Mouse (Mus musculus) myocyte (in vitro differentiated cells): ENCODE results near the gene Hoxd10. TPM values are rescaled to one million over a fixed set of nuclear protein-coding genes. Genes with fewer than 3 reads are reported as not detected.

ENCODE experiments used
- H3K27me3 ChIP-seq: one replicate; pipeline ENCODE4 v1.6.1; 2011; ENCODE audit not compliant: control insufficient read depth, insufficient read depth, insufficient read length
- H3K36me3 ChIP-seq: one replicate; pipeline ENCODE4 v1.6.1; 2011; ENCODE audit not compliant: control insufficient read depth, insufficient read depth
- H3K4me2 ChIP-seq: one replicate; pipeline ENCODE4 v1.6.1; 2011; ENCODE audit warnings: low read depth, control low read depth
- H3K4me3 ChIP-seq: one replicate; pipeline ENCODE4 v1.5.1; 2011; ENCODE audit warnings: mild to moderate bottlenecking, control low read depth, moderate library complexity
- H3K79me2 ChIP-seq: one replicate; pipeline ENCODE4 v1.6.1; 2011; ENCODE audit not compliant: control insufficient read depth, insufficient read depth
- H3ac ChIP-seq: one replicate; pipeline ENCODE4 v1.6.1; 2011; ENCODE audit not compliant: control insufficient read depth, insufficient read length
- CEBPB ChIP-seq: IDR thresholded peaks from 2 replicates; pipeline ENCODE4 v1.6.1; 2011; ENCODE audit warnings: mild to moderate bottlenecking, moderate library complexity; ENCODE audit not compliant: poor library complexity, insufficient read depth, severe bottlenecking
- E2F4 ChIP-seq: IDR thresholded peaks from one replicate; pipeline ENCODE4 v1.6.1; 2011; ENCODE audit warnings: mild to moderate bottlenecking, control low read depth, moderate library complexity; ENCODE audit not compliant: insufficient read depth
- MAX ChIP-seq: IDR thresholded peaks from one replicate; pipeline ENCODE4 v1.6.1; 2011; ENCODE audit warnings: low read depth, mild to moderate bottlenecking, control low read depth
- MYOD1 ChIP-seq, 3 experiments: IDR thresholded peaks; one replicate each; pipeline ENCODE4 v1.6.1; 2011; ENCODE audit warnings: control low read depth in 2 of 3, low read depth in 2 of 3, mild to moderate bottlenecking in 2 of 3, moderate library complexity in 1 of 3; ENCODE audit not compliant: insufficient read length in 2 of 3, control insufficient read depth in 1 of 3
- MYOG ChIP-seq, 3 experiments: IDR thresholded peaks; one replicate each; pipeline ENCODE4 v1.6.1; 2011; ENCODE audit warnings: control low read depth in 2 of 3, low read depth in 2 of 3, mild to moderate bottlenecking in 2 of 3; ENCODE audit not compliant: insufficient read length in 2 of 3, control insufficient read depth in 1 of 3, insufficient read depth in 1 of 3
- POLR2A ChIP-seq: IDR thresholded peaks from one replicate; pipeline ENCODE4 v1.6.1; 2011; ENCODE audit warnings: low read depth, mild to moderate bottlenecking, control low read depth, moderate library complexity; ENCODE audit not compliant: insufficient read length
- POLR2AphosphoS2 ChIP-seq: IDR thresholded peaks from one replicate; pipeline ENCODE4 v1.6.1; 2011; ENCODE audit warnings: low read depth, control low read depth; ENCODE audit not compliant: insufficient read length
- REST ChIP-seq: IDR thresholded peaks from one replicate; pipeline ENCODE4 v1.6.1; 2011; ENCODE audit warnings: mild to moderate bottlenecking, control low read depth, moderate library complexity; ENCODE audit not compliant: insufficient read depth, insufficient read length
- SRF ChIP-seq: IDR thresholded peaks from one replicate; pipeline ENCODE4 v1.6.1; 2011; ENCODE audit warnings: low read depth; ENCODE audit not compliant: control insufficient read depth, insufficient read length
- TCF12 ChIP-seq: IDR thresholded peaks from one replicate; pipeline ENCODE4 v1.6.1; 2011; ENCODE audit warnings: mild to moderate bottlenecking, control low read depth; ENCODE audit not compliant: poor library complexity, insufficient read depth, severe bottlenecking
- TCF3 ChIP-seq: IDR thresholded peaks from one replicate; pipeline ENCODE4 v1.6.1; 2011; ENCODE audit warnings: low read depth, control low read depth; ENCODE audit not compliant: insufficient read length
- USF1 ChIP-seq: IDR thresholded peaks from one replicate; pipeline ENCODE4 v1.6.1; 2011; ENCODE audit warnings: low read depth, mild to moderate bottlenecking, control low read depth, moderate library complexity
- polyA plus RNA-seq: library from polyadenylated mRNA; unstranded; fragments of >200 nt; fragmentation: generic; extraction: Trizol; gene quantifications from one replicate; pipeline ENCODE4 v1.2.1, GENCODE M21; 2012; ENCODE audit warnings: missing spikeins

Hoxd10 gene
- polyA plus RNA-seq, 1 experiment = not detected

DNA sequence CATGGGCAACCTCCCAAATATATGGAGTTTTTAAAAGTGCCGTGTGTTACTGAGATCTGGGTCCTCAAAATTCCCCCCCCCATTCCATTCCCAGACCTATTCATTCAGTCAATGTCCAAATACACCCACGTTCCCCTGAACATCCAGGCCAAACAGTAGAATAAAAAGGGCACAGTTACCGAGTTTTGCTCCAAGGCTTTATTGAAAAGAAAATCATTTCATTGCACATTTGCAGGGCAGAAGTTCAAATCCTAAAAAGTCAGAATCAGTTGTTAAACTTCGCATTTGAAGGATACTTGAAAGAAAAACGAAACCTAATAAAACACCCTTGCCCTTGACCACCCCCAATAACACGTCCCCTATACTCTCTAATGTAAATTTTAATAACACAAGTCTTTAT is 11.1 kb downstream of the Hoxd10 start:
- no peak overlapping the region for H3K4me3 ChIP-seq
- H3ac ChIP-seq = no peak overlapping the region
- TF ChIP-seq MAX = no peak
- TF ChIP-seq E2F4 = no peak
- TF ChIP-seq TCF12 = no peak
- TF ChIP-seq POLR2AphosphoS2 = no peak
- TF ChIP-seq SRF = no peak
- TF ChIP-seq MYOD1 (IDR thresholded peaks at IDR 0.05; ENCODE audit: control insufficient read depth in 1 of 3, insufficient read length in 2 of 3, low read depth in 2 of 3) = no peak
- no peaks in the 10 kb centered on the region for H3K79me2 ChIP-seq
- no peak overlapping the region for H3K4me2 ChIP-seq
- peaks cover 59% of the 10 kb centered on the region for H3K27me3 ChIP-seq
- H3K36me3 ChIP-seq = no peaks in the 10 kb centered on the region

DNA sequence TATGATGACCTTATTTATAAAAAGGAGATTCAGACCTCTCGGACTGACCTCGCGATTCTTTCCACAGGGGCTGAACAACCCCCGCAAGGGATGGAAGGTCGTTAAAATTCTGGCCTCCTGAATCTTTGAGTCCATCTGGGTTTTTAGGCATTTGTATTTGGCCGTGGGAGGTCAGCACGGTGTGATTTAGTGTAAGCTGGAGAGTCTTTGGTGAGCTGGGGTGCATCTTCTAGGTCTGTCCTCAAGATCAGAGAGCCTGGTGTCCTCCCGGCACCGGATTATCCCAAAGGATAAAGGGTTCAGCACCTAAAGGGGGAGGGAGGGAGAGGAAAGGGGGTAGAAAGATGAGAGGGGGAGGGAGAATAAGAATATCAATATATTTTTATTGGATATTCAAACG is 11.6 kb downstream of the Hoxd10 start:
- no peaks in the 10 kb centered on the region for H3K79me2 ChIP-seq
- H3K36me3 ChIP-seq = no peaks in the 10 kb centered on the region
- H3K4me2 ChIP-seq = no peak overlapping the region
- no peak overlapping the region for H3K4me3 ChIP-seq
- H3ac ChIP-seq = no peak overlapping the region
- TF ChIP-seq POLR2AphosphoS2 = no peak
- no peak for TF ChIP-seq MAX
- no peak for TF ChIP-seq POLR2A
- no peak for TF ChIP-seq MYOD1 (IDR thresholded peaks at IDR 0.05; ENCODE audit: control insufficient read depth in 1 of 3, insufficient read length in 2 of 3, low read depth in 2 of 3)
- TF ChIP-seq CEBPB = no peak
- TF ChIP-seq MYOG (IDR thresholded peaks at IDR 0.05; ENCODE audit: control insufficient read depth in 1 of 3, insufficient read depth in 1 of 3, insufficient read length in 2 of 3, low read depth in 2 of 3) = no peak
- no peak for TF ChIP-seq E2F4
- peaks cover 55% of the 10 kb centered on the region for H3K27me3 ChIP-seq

DNA sequence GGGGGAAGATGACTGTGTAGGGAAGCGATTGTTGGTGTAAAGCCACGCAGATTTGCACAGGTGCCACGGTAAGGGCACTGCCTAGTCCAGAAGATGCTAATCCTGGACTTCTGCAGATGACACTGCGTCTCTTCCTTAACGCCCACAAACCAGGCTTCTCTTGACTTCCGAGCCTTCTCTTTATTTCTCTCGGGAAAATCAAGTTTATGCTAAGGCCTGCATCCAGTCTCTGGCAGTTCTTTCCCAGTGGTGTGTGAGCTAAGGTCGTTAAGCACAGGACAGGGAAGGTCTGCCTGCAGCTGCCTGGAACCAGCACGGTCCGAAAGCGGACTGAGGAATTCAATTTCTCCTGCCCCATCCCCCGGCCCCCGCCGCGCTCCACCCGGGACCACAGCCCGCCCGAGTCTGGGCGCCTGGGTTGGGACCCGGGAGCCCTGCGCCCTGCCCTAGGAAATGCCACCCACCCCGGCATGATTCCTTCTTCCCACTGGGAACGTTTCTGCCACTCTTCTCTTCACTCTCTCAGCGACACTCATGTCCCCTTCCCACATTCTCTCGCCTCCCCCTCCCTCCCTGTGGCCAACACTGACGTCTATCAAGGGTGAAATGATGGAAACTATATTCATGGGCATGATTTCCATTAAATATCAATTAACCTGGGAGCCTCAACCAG is 12.1 kb downstream of the Hoxd10 start:
- H3K4me2 ChIP-seq = no peak overlapping the region

DNA sequence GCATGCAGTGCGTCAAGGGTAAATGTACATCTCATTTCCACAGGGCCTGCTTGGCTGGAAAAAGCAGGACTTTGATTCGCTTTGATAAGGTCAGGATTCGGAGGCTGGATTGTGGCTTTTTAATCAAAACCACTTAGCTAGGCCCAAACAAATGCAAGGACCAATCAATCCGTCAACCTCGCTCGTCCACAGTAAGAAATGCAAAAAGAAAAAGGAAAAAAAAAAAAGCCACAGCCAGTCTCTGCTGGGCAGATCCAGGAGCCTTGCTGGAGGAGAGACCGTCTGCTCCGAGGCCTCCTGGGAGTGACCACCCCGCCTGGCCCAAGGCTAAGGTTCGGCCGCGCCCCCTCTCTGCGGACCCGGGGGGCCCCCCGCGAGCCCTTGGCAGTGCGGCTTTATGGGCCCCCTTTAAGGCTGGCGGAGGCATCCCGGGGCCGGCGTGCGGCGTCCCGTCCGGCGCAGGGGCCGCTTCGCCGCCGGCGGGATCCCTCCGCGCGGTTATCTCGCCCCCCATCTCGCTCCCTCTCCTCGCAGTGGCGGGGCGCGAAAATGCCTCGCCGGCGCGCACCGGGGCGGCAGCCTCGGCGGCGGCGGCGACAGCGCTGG is 12.8 kb downstream of the Hoxd10 start, which contains the start of gene Hoxd8:
TSS of gene Hoxd8 (plus strand) at position 223 of the 606 bp plus-strand sequence.
- TF ChIP-seq E2F4 (no peak), MYOG (IDR thresholded peaks at IDR 0.05; ENCODE audit: control insufficient read depth in 1 of 3, insufficient read depth in 1 of 3, insufficient read length in 2 of 3, low read depth in 2 of 3) (no peak), CEBPB (no peak), USF1 (no peak), TCF3 (no peak), POLR2A (no peak), MYOD1 (IDR thresholded peaks at IDR 0.05; ENCODE audit: control insufficient read depth in 1 of 3, insufficient read length in 2 of 3, low read depth in 2 of 3) (no peak)
- H3K79me2 ChIP-seq = no peaks in the 10 kb centered on the region
- H3K27me3 ChIP-seq = peaks cover 50% of the 10 kb centered on the region
- H3K4me3 ChIP-seq = no peak within 1 kb of the TSS
- no peak within 1 kb of the TSS for H3K4me2 ChIP-seq
- no peak within 1 kb of the TSS for H3ac ChIP-seq
- no peaks in the 10 kb centered on the region for H3K36me3 ChIP-seq

More for the DNA sequence above, 12.1 kb downstream of the Hoxd10 start:
- Histone ChIP-seq H3K79me2 (no peaks in the 10 kb centered on the region), H3K36me3 (no peaks in the 10 kb centered on the region), H3ac (no peak overlapping the region), H3K27me3 (peaks cover 50% of the 10 kb centered on the region), H3K4me3 (no peak overlapping the region)
- TF ChIP-seq REST (no peak), POLR2A (no peak), CEBPB (no peak), USF1 (no peak), TCF12 (no peak), SRF (no peak), E2F4 (no peak)

DNA sequence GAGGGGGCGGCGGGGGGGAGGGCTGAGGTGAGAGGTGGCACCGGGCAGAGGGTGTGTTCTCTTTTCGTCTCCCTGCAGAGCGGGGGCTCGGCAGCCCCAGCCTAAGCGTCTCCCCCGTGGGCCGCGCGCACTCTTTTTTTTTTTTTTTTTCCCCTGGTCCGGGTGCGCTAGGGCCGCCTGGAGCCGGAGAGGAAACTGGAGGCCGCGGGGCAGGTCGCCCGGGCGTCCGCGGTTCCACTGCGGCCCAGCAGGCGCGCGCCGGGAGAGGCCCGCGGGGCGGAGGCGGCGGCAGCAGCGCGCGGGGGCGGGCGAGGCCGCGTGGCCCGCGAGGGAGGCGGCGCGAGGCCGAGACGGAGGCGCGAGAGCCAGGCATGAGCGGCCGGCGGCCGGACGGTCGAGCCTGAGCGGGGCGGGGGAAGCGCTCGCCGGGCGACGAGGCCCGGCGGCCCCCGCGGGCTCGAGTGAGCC is 13.3 kb downstream of the Hoxd10 start:
- H3K4me3 ChIP-seq = no peak overlapping the region
- TF ChIP-seq MAX (no peak), SRF (no peak)
- peaks cover 52% of the 10 kb centered on the region for H3K27me3 ChIP-seq
- no peaks in the 10 kb centered on the region for H3K79me2 ChIP-seq
- no peak overlapping the region for H3ac ChIP-seq
- no peak overlapping the region for H3K4me2 ChIP-seq
- no peaks in the 10 kb centered on the region for H3K36me3 ChIP-seq
